Mouse (Mus musculus) heart, embryonic 12.5 days (tissue): ENCODE measurements around the gene Lmntd1. TPM values are rescaled to one million over a fixed set of nuclear protein-coding genes. Genes with fewer than 3 reads are reported as not detected.

ENCODE experiments used
- ATAC-seq: fragments of 200-750 bp; cut with Nextera tagmentation; 2 replicates; pipeline ENCODE4 v1.8.0; 2017; ENCODE audit warnings: moderate TSS enrichment, moderate library complexity; ENCODE audit not compliant: insufficient number of reproducible peaks, low FRiP score
- H3K27ac ChIP-seq: fragments of 300-500 bp; sonication (generic); 2 replicates; pipeline ENCODE4 v1.5.1; 2016; ENCODE audit warnings: mild to moderate bottlenecking, moderate library complexity; ENCODE audit not compliant: poor library complexity, severe bottlenecking
- H3K27me3 ChIP-seq: fragments of 300-500 bp; sonication (generic); replicated peaks from 2 replicates; pipeline ENCODE4 v1.6.1; 2016; ENCODE audit warnings: mild to moderate bottlenecking, moderate library complexity
- H3K36me3 ChIP-seq: fragments of 300-500 bp; sonication (generic); 2 replicates; pipeline ENCODE4 v1.6.1; 2016; ENCODE audit warnings: mild to moderate bottlenecking, moderate library complexity
- H3K4me1 ChIP-seq: fragments of 300-500 bp; sonication (generic); replicated peaks from 2 replicates; pipeline ENCODE4 v1.6.1; 2016; ENCODE audit warnings: mild to moderate bottlenecking
- H3K4me2 ChIP-seq: fragments of 300-500 bp; sonication (generic); 2 replicates; pipeline ENCODE4 v1.6.1; 2016; ENCODE audit warnings: mild to moderate bottlenecking, moderate library complexity
- H3K4me3 ChIP-seq: fragments of 300-500 bp; sonication (generic); 2 replicates; pipeline ENCODE4 v1.5.1; 2016; ENCODE audit warnings: mild to moderate bottlenecking
- H3K9ac ChIP-seq: fragments of 300-500 bp; sonication (generic); 2 replicates; pipeline ENCODE4 v1.6.1; 2016; ENCODE audit warnings: mild to moderate bottlenecking, moderate library complexity
- H3K9me3 ChIP-seq: fragments of 300-500 bp; sonication (generic); replicated peaks from 2 replicates; pipeline ENCODE4 v1.6.1; 2016; ENCODE audit warnings: mild to moderate bottlenecking, moderate library complexity
- WGBS: fragments of 180-500 bp; shearing (Covaris S2); methylation state at CpG from one replicate; pipeline ENCODE4 v1.1.7; 2016; 5-methylcytosine and 5-hydroxymethylcytosine counted together
- polyA plus RNA-seq: library from polyadenylated mRNA; unstranded; fragments of >200 nt; fragmentation: Nextera tagmentation; extraction: Ambion mirVana; gene quantifications from 2 replicates; pipeline ENCODE4 v1.2.1, GENCODE M21; 2016

Gene Lmntd1
- polyA plus RNA-seq, 1 experiment from 2014 or later, result 7.0 TPM

DNA sequence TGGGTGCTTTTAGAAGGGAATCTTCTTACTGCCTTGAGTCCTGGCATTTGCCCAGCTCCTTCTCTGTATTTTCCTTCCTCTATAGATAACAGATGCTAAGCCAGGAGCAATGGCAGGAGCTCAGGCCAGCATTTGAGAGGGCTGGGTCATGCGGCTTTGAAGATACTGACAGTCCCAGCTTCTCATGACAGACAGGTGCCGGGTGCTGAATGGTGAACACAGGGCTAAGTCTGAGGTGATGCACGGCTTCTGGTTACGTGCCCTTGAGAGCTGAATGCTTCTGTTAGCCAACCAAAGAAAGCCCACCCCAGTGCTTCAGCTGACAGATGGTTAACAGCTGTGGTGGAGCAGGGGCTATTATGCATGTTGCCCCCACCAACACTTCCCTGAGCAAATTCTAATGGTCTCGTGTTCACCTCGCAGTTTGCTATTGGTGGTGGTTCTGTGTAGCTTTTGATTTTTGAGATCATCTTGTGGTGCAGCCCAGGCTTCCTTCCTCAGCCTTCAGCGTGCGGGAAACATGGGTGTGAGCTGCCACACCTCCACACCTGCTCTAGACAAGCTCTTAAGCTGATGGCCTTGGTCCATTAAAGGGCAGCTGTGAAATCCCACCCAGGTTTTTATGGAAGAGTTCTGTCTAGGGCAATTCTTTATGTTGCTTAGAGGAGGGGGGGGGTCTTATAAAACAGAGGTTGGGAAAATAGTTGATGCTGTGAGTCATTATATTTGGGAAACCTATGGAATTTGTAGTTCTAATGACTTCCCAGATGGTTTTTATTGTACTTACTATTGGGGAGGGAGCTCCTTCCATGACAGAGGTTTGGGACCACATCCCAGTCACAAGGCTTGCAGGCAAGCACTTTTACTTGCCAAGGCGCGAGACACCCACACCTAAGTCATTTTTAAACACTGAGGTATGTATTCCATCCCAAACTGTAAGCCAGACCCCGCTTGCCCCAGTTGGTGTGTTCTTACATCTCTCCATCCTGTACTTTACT, 181.1 kb downstream of the Lmntd1 start:
- Histone ChIP-seq H3K4me1 (peaks cover 30% of the 10 kb centered on the region), H3K9me3 (no peaks in the 10 kb centered on the region), H3K9ac (no peak overlapping the region), H3K27me3 (no peaks in the 10 kb centered on the region), H3K4me3 (no peak overlapping the region), H3K27ac (no peak overlapping the region), H3K36me3 (no peaks in the 10 kb centered on the region), H3K4me2 (no peak overlapping the region)
- 60% methylated on average over 11 of the region's 11 CpGs for WGBS
- ATAC-seq, result no peak

DNA sequence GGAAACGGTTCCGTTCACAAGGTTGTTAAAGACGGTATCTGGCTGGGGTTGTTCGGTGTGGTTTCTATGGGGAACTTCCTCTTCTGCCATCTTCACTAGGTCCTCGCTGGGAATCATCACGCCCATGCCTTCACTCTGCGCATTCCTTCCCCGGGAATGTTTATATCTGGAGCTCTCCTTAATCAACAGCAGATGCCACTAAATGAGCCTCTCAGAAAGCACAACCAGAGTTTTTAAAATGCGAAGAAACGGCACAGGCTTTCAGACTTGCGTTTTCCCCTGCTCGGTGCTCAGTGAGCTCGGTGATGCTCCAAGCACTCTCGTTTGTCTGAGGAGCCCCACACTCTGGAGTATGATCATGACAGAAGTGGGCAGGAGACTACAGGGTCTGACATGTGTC, 182.4 kb downstream of the Lmntd1 start:
- Histone ChIP-seq H3K4me2 (no peak overlapping the region), H3K9me3 (no peaks in the 10 kb centered on the region), H3K36me3 (no peaks in the 10 kb centered on the region), H3K27me3 (no peaks in the 10 kb centered on the region), H3K27ac (no peak overlapping the region), H3K4me3 (no peak overlapping the region), H3K9ac (no peak overlapping the region), H3K4me1 (peaks cover 33% of the 10 kb centered on the region)
- 64% methylated on average over 14 of the region's 14 CpGs for WGBS
- no peak for ATAC-seq

DNA sequence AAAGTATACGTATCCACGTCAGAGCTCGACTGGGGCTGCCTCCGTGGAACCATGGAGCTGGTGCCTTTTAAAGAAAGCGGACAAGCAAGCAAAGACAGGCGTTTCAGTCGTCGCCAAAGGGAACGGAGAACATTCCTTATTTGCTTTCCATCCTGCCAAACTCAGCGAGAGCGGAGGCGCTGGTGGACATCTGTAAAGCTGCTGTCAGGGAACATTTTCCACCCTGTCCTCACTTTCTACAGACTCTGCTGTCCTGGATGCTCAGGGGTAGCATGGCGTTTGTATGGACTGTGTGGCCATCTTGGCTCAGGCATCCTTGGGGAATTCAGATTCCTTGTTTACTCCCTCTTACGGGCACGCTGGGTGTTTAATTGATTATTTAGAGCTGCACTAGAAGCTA, 186.7 kb downstream of the Lmntd1 start:
- Histone ChIP-seq H3K27ac (no peak overlapping the region), H3K4me1 (peaks cover 9% of the 10 kb centered on the region), H3K36me3 (no peaks in the 10 kb centered on the region), H3K9me3 (no peaks in the 10 kb centered on the region), H3K4me2 (no peak overlapping the region), H3K4me3 (no peak overlapping the region), H3K27me3 (peaks cover 4% of the 10 kb centered on the region; the same call in 1 of the 2 replicates), H3K9ac (no peak overlapping the region)
- WGBS, result 54% methylated on average over 15 of the region's 15 CpGs
- no peak for ATAC-seq

DNA sequence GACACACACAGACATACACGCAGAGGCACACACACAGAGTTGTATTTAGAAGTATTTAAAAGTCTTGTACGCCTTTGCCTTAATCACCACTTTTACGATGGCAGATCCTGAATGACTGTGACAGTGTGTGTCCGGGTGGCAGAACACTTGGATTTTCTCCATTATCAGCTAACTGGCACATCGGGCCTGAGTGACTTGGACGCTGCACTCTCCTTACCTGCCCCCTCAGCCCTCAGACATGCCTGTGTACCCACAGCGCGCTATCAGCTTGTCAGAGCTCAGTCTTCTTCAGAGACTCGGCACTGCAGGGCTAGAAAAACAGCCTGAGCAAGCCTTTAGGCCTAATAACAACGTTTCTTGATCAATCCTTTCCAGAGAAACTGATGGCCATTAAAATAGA, 187.6 kb downstream of the Lmntd1 start:
- Histone ChIP-seq H3K4me1 (peaks cover 3% of the 10 kb centered on the region), H3K36me3 (no peaks in the 10 kb centered on the region), H3K27ac (no peak overlapping the region), H3K9ac (no peak overlapping the region), H3K9me3 (no peaks in the 10 kb centered on the region), H3K27me3 (peaks cover 4% of the 10 kb centered on the region; the same call in 1 of the 2 replicates), H3K4me3 (no peak overlapping the region), H3K4me2 (no peak overlapping the region)
- ATAC-seq, result no peak
- 54% methylated on average over 10 of the region's 10 CpGs for WGBS

DNA sequence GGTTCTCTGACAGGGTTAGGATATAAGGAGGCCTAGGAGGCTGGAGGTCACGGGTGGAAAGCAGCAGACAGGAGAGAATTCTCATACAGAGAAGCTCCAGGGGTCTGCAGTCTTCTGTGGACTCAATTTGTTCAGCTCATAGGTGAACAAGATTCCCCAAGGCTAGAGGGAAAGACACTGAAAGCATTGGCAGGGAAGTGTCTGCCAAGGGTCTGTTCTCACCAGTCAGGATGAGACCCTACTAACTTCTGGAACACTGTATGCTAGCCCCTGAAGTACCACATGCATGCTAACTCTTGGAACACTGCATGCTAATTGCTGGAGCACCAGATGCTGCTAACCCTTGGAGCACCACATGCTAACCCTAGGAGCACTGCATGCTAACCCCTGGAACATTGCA, 190.0 kb downstream of the Lmntd1 start:
- no peak overlapping the region for H3K4me3 ChIP-seq
- H3K4me1 ChIP-seq, result peaks cover 3% of the 10 kb centered on the region
- no peak overlapping the region for H3K4me2 ChIP-seq
- no peak for ATAC-seq
- H3K27me3 ChIP-seq, result peaks cover 4% of the 10 kb centered on the region; the same call in 1 of the 2 replicates
- no peak overlapping the region for H3K9ac ChIP-seq
- no peak overlapping the region for H3K27ac ChIP-seq
- no peaks in the 10 kb centered on the region for H3K36me3 ChIP-seq
- H3K9me3 ChIP-seq, result peaks cover 3% of the 10 kb centered on the region
- 71% methylated on average over 1 of the region's 1 CpGs for WGBS

DNA sequence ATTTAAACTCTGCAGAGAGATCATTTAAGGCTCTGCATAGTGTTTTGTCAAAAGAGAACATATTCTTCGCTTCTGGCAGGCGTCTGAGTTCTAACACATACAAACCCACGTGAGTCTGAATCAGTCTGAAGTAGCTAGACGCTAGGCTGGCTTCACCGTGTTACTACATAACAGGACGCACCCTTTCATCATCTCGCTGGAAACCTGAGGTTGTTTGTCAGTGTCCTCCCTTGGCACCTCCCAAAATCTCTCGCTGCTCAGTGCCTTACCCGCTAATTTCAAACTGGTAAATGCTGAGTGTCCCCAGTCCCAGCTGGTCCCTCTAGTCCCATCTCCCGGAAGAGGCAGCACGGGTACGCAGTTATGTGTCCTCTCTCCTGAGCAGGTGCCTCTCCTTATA, 190.6 kb downstream of the Lmntd1 start:
- Histone ChIP-seq H3K27me3 (peaks cover 4% of the 10 kb centered on the region; the same call in 1 of the 2 replicates), H3K27ac (no peak overlapping the region), H3K36me3 (no peaks in the 10 kb centered on the region), H3K9me3 (peaks cover 3% of the 10 kb centered on the region), H3K4me1 (peaks cover 3% of the 10 kb centered on the region), H3K9ac (no peak overlapping the region), H3K4me3 (no peak overlapping the region), H3K4me2 (no peak overlapping the region)
- 82% methylated on average over 12 of the region's 12 CpGs for WGBS
- no peak for ATAC-seq

DNA sequence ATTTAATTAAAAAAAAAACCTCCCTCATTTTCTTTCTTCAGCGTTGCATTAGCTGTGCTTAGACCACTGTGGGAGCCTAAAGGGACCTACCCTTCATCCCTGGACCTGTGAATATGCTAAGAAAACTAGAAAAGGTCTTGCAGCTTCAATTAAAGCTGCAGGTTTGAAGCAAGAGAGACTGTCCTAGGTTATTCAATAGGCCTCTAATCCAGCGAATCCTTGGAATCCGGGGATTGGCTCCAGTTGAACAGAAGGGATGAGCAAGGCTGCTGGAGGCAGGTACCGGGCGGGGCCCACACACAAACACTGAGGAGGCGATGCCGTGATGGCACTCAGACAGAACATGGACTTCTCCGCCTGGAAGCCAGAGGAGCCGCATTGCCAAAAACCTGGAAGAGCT, 192.5 kb downstream of the Lmntd1 start:
- no peak overlapping the region for H3K9ac ChIP-seq
- peaks cover 3% of the 10 kb centered on the region for H3K9me3 ChIP-seq
- no peaks in the 10 kb centered on the region for H3K36me3 ChIP-seq
- WGBS, result 89% methylated on average over 9 of the region's 9 CpGs
- H3K4me3 ChIP-seq, result no peak overlapping the region
- peaks cover 4% of the 10 kb centered on the region; the same call in 1 of the 2 replicates for H3K27me3 ChIP-seq
- H3K27ac ChIP-seq, result no peak overlapping the region
- H3K4me2 ChIP-seq, result no peak overlapping the region
- no peak for ATAC-seq
- peaks cover 5% of the 10 kb centered on the region; the same call in 1 of the 2 replicates for H3K4me1 ChIP-seq

DNA sequence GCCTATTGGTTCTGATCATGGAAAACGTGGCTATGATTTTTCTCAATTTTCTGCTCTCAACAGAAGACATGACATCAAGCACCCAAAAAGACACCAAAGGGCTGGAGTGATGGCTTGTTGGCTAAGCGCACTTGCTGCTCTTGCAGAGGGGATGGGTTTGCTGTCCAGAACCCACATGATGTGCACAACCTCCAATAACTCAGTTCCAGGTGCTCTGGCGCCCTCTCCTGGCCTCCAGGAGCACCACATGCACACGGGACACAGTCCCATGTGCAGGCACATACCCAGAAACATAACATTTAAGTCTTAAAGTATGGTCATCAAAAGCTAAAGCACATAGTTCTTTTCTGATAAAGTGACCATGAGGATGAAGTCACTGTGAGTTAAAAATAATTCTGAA, 193.7 kb downstream of the Lmntd1 start:
- peaks cover 5% of the 10 kb centered on the region; the same call in 1 of the 2 replicates for H3K4me1 ChIP-seq
- peaks cover 4% of the 10 kb centered on the region; the same call in 1 of the 2 replicates for H3K27me3 ChIP-seq
- no peak for ATAC-seq
- no peak overlapping the region for H3K4me2 ChIP-seq
- 65% methylated on average over 4 of the region's 4 CpGs for WGBS
- H3K9ac ChIP-seq, result no peak overlapping the region
- peaks cover 6% of the 10 kb centered on the region for H3K9me3 ChIP-seq
- no peak overlapping the region for H3K4me3 ChIP-seq
- H3K36me3 ChIP-seq, result no peaks in the 10 kb centered on the region; the same call in 1 of the 2 replicates
- no peak overlapping the region for H3K27ac ChIP-seq

GRCm38 (mm10) chr6:145418856-145419255, 195.3 kb downstream of the Lmntd1 start:
- Histone ChIP-seq H3K27ac (no peak overlapping the region), H3K9ac (no peak overlapping the region), H3K4me2 (no peak overlapping the region), H3K27me3 (no peaks in the 10 kb centered on the region), H3K4me1 (peaks cover 9% of the 10 kb centered on the region; the same call in 1 of the 2 replicates), H3K9me3 (peaks cover 8% of the 10 kb centered on the region), H3K4me3 (no peak overlapping the region), H3K36me3 (no peaks in the 10 kb centered on the region; the same call in 1 of the 2 replicates)
- 87% methylated on average over 5 of the region's 5 CpGs for WGBS
- no peak for ATAC-seq

DNA sequence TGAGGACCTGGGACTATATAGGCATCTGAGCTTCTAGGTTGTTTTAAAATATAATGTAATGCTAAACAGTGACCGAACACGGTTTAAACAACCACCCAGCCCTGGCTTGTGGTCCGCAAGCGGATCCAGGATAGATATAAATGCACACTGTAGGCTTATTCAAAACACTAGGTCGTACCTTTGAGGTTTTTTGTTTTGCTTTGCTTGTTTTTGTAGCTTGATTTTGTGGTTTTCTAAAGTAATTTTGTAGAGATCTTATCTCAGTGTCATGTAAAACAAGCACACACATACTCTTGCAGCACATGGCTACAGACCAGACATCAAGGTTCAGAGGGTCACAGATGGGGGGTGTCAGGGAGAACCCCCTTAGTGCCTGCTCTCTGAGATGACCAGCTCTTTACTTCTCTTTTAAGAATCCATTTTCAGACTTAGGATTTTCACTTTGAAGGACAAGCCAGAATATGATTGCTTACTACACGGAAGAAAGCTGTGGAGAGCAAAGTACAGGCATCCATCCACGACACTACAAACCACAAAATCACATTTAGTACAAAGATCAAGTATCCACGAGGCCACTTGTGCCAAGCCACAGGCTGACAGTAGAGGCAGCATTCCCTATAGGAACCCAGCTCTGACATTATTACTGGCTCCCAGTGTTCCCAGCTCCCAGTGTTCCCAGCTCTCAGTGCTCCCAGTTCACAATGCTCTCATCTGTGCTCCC, 196.2 kb downstream of the Lmntd1 start:
- 80% methylated on average over 8 of the region's 8 CpGs for WGBS

More for the DNA sequence above, 196.2 kb downstream of the Lmntd1 start:
- Histone ChIP-seq H3K27me3 (no peaks in the 10 kb centered on the region), H3K9me3 (peaks cover 8% of the 10 kb centered on the region), H3K4me1 (peaks cover 9% of the 10 kb centered on the region; the same call in 1 of the 2 replicates), H3K9ac (no peak overlapping the region), H3K4me2 (no peak overlapping the region), H3K4me3 (no peak overlapping the region), H3K27ac (no peak overlapping the region), H3K36me3 (no peaks in the 10 kb centered on the region; the same call in 1 of the 2 replicates)
- no peak for ATAC-seq
